Comparison of ENCODE assay signal across 15 mouse cellular contexts in genomic region chr2:114144915-114145314, GRCm38 (mm10). TPM values are rescaled to one million over a fixed set of nuclear protein-coding genes. Genes with fewer than 3 reads are reported as not detected.
DNase-seq lines count a peak whose midpoint lies in the region; ATAC-seq and TF ChIP-seq lines count a peak whose summit lies in the region.
"Had no signal": no experiment of that assay in that cellular context is flagged by ENCODE, and none has a peak within 500 bp of the region (broad histone marks: within the 10 kb centered on the region; RNA-seq: fewer than 3 reads in every experiment).

No protein-coding gene starts in this region.

- no peak overlapping the region for H3K4me3 ChIP-seq in spleen, adult 2 months (ENCODE audit: extremely low read depth, insufficient read depth, insufficient read length)
- no peak overlapping the region for H3K4me3 ChIP-seq in midbrain, embryonic 10.5 days
- H3K4me3 ChIP-seq: forebrain, embryonic 10.5 days; midbrain, embryonic 12.5 days; neural tube, embryonic 15.5 days had no signal

- no peaks in the 10 kb centered on the region for H3K9me3 ChIP-seq in midbrain, embryonic 10.5 days (replicated peaks)
- H3K9me3 ChIP-seq: forebrain, embryonic 10.5 days; G1E; midbrain, embryonic 12.5 days; neural tube, embryonic 15.5 days had no signal

- TF ChIP-seq POLR2A in spleen, adult 2 months (IDR thresholded peaks at IDR 0.05; ENCODE audit: low read depth, low read length): no peak

- H3K36me3 ChIP-seq in spleen, adult 2 months (ENCODE audit: control insufficient read depth, insufficient read depth, low read length): peaks cover 52% of the 10 kb centered on the region
- H3K36me3 ChIP-seq in midbrain, embryonic 10.5 days: peaks cover 97% of the 10 kb centered on the region

- H3K4me1 ChIP-seq in spleen, adult 2 months (ENCODE audit: control insufficient read depth, insufficient read depth, insufficient read length): peaks cover 5% of the 10 kb centered on the region; the same call in 1 of the 2 replicates
- H3K4me1 ChIP-seq in midbrain, embryonic 10.5 days: no peaks in the 10 kb centered on the region
- H3K4me1 ChIP-seq: forebrain, embryonic 10.5 days; midbrain, embryonic 12.5 days; neural tube, embryonic 15.5 days had no signal

- DNase-seq in spleen, adult 2 months (ENCODE audit: low read depth in 1 of 2, low spot score in 2 of 2): peak; percentile 24 to 44
- no peak for DNase-seq in spleen, adult 18-20 months
- DNase-seq in natural killer cell, adult 2 months (ENCODE audit: low spot score in 2 of 2): peak; percentile 42 to 66
- DNase-seq in thymus, postnatal 36 days: peak; percentile 42 to 50
- DNase-seq in ovary, adult 18-20 months (ENCODE audit: low spot score): no peak
- DNase-seq in retina, embryonic 14.5 days (ENCODE audit: low spot score): no peak
- no peak for DNase-seq in midbrain, embryonic 10.5 days (ENCODE audit: low spot score)
- DNase-seq: lung, adult 18-20 months had no signal

- peak; percentile 84 for ATAC-seq in activated CD4-positive, CD25-positive, alpha-beta regulatory T cell, adult 4 months
- ATAC-seq: hindbrain, postnatal 0 days had no signal

- peak overlapping the region; percentile 21; the same call in 1 of the 2 replicates for H3K27ac ChIP-seq in spleen, adult 2 months (ENCODE audit: insufficient read depth, low read length)
- H3K27ac ChIP-seq in midbrain, embryonic 10.5 days (replicated peaks): no peak overlapping the region
- H3K27ac ChIP-seq: forebrain, embryonic 10.5 days; hindbrain, postnatal 0 days; macrophage; midbrain, embryonic 12.5 days; neural tube, embryonic 15.5 days had no signal

- whole genome bisulfite sequencing in spleen, adult 2 months: 62% methylated on average over 5 of the region's 5 CpGs
- WGBS in midbrain, embryonic 10.5 days: 94% methylated on average over 5 of the region's 5 CpGs

- no peaks in the 10 kb centered on the region for H3K27me3 ChIP-seq in spleen, adult 2 months (ENCODE audit: control insufficient read depth, insufficient read depth, low read length)
- no peaks in the 10 kb centered on the region for H3K27me3 ChIP-seq in midbrain, embryonic 10.5 days (ENCODE audit: low read depth, poor library complexity, severe bottlenecking)
- H3K27me3 ChIP-seq: midbrain, embryonic 12.5 days; neural tube, embryonic 15.5 days had no signal

- TF ChIP-seq CTCF in spleen, adult 2 months (IDR thresholded peaks at IDR 0.05; ENCODE audit: extremely low read depth, insufficient read depth, insufficient read length, insufficient replicate concordance): no peak

RNA-seq across cellular contexts. Expression of gene Aqr, which starts 41.9 kb away (rescaled TPM):
- 16.0 and 17.4 TPM in 2 replicates for polyA plus RNA-seq in spleen, adult 2 months (2012; rRNA removed)
- polyA plus RNA-seq in activated CD4-positive, CD25-positive, alpha-beta regulatory T cell, adult 4 months (2017; shearing (Covaris generic)): 10 to 100 TPM; 37.1 to 43.7 TPM
- polyA plus RNA-seq in midbrain, embryonic 10.5 days (2016; fragmentation: Nextera tagmentation; extraction: Ambion mirVana): 45.2 and 49.9 TPM in 2 replicates

RNA-seq across cellular contexts. Expression of gene Zfp770, which starts 56.4 kb away (rescaled TPM):
- 0.63 and 0.88 TPM in 2 replicates for polyA plus RNA-seq in spleen, adult 2 months (2012; rRNA removed)
- 1 to 10 TPM; 1.9 to 2.2 TPM for polyA plus RNA-seq in activated CD4-positive, CD25-positive, alpha-beta regulatory T cell, adult 4 months (2017; shearing (Covaris generic))
- polyA plus RNA-seq in midbrain, embryonic 10.5 days (2016; fragmentation: Nextera tagmentation; extraction: Ambion mirVana): 2.5 and 2.6 TPM in 2 replicates
- polyA plus RNA-seq: G1E had no signal

Comparison
In these comparisons a context has a peak if more than half of its experiments do, and no peak if none do; other contexts are left out.
1. DNase-seq: peak in spleen, adult 2 months (2 of 2), natural killer cell, adult 2 months (2 of 2) and thymus, postnatal 36 days (2 of 2); none in spleen, adult 18-20 months (0 of 2), ovary, adult 18-20 months (single experiment), retina, embryonic 14.5 days (single experiment) and midbrain, embryonic 10.5 days (single experiment).